In the genomic region with DNA sequence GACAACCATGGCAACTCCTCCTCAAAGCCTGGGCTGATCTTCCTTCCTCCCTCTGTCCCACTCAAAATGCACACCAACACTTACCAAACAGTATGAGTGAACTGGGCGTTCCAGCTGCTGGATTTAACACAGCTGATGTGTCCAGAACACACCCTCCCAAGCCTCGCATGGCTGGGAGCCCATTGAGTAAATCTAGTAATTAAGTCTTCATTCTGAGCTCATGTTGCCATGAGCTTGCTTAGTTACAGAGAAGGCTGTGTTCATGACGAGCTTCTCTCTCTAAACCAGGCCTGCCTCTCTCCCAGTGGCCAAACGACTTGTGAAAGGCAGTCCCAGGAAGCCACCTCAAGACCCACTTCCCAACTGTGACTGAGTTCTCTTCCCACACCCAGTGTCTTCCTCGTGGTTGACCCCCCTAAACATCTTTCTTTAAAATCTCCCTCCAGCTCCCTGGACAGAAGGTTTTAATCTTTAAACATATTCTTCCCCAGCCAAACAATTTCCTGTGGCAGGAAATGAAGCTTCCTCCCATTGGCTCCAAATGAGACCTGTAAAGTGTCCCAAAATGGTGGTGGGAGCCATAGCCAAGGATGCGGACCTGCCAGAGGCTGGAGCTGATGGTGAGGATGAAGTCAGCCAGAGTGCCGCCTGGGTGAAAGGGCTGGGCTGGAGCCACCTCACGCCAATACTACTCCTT, we compare ENCODE assay signal across 11 mouse cellular contexts.
DNase-seq lines count a peak whose midpoint lies in the region; ATAC-seq and TF ChIP-seq lines count a peak whose summit lies in the region.
"Had no signal": no experiment of that assay in that cellular context is flagged by ENCODE, and none has a peak within 500 bp of the region (broad histone marks: within the 10 kb centered on the region; RNA-seq: fewer than 3 reads in every experiment).

No protein-coding gene starts in this region.

- H3K9me3 ChIP-seq in kidney, embryonic 14.5 days (ENCODE audit: control insufficient read depth, low read length), result no peaks in the 10 kb centered on the region
- H3K9me3 ChIP-seq in heart, embryonic 10.5 days, result no peaks in the 10 kb centered on the region
- no peaks in the 10 kb centered on the region for H3K9me3 ChIP-seq in lung, postnatal 0 days (ENCODE audit: low read length)
- no peaks in the 10 kb centered on the region for H3K9me3 ChIP-seq in forebrain, embryonic 11.5 days (ENCODE audit: control insufficient read depth, low read length)

- no peak overlapping the region for H3K4me3 ChIP-seq in kidney, embryonic 14.5 days (ENCODE audit: low read length)
- H3K4me3 ChIP-seq in brown adipose tissue, adult 24 weeks (ENCODE audit: insufficient read depth, low read depth, low read length), result no peak overlapping the region
- no peak overlapping the region for H3K4me3 ChIP-seq in heart, embryonic 10.5 days
- H3K4me3 ChIP-seq in lung, postnatal 0 days (ENCODE audit: low read depth, low read length), result no peak overlapping the region
- no peak overlapping the region for H3K4me3 ChIP-seq in forebrain, embryonic 11.5 days (ENCODE audit: low read depth, low read length)

- WGBS in kidney, embryonic 14.5 days, result 58% methylated on average over 8 of the region's 8 CpGs
- 68% methylated on average over 8 of the region's 8 CpGs for WGBS in heart, embryonic 10.5 days
- 49% methylated on average over 8 of the region's 8 CpGs for WGBS in lung, postnatal 0 days
- WGBS in forebrain, embryonic 11.5 days, result 73% methylated on average over 8 of the region's 8 CpGs

- no peaks in the 10 kb centered on the region for H3K36me3 ChIP-seq in kidney, embryonic 14.5 days (ENCODE audit: control insufficient read depth, insufficient read depth, low read length)
- H3K36me3 ChIP-seq in heart, embryonic 10.5 days, result peaks cover 9% of the 10 kb centered on the region; the same call in 1 of the 2 replicates
- H3K36me3 ChIP-seq in lung, postnatal 0 days (ENCODE audit: insufficient read depth, low read length), result no peaks in the 10 kb centered on the region
- no peaks in the 10 kb centered on the region; the same call in 1 of the 2 replicates for H3K36me3 ChIP-seq in forebrain, embryonic 11.5 days (ENCODE audit: control insufficient read depth, insufficient read depth, low read length)

- no peak for ATAC-seq in kidney, embryonic 14.5 days (ENCODE audit: low FRiP score, low TSS enrichment)
- ATAC-seq in lung, postnatal 0 days, result peak; percentile 16
- ATAC-seq in forebrain, embryonic 11.5 days (replicated peaks; ENCODE audit: low FRiP score), result no peak

- no peak for TF ChIP-seq EP300 in lung, postnatal 0 days (IDR thresholded peaks at IDR 0.05)

- H3K27ac ChIP-seq in kidney, embryonic 14.5 days (ENCODE audit: low read depth, low read length), result peak overlapping the region; percentile 38; the same call in 1 of the 2 replicates
- H3K27ac ChIP-seq in brown adipose tissue, adult 24 weeks (replicated peaks; ENCODE audit: low read depth, low read length), result peak overlapping the region; percentile 27; the same call in 1 of the 2 replicates
- peak overlapping the region; percentile 37 for H3K27ac ChIP-seq in heart, embryonic 10.5 days
- H3K27ac ChIP-seq in lung, postnatal 0 days (ENCODE audit: low read length), result no peak overlapping the region
- H3K27ac ChIP-seq in forebrain, embryonic 11.5 days (ENCODE audit: low read depth, low read length), result no peak overlapping the region
- H3K27ac ChIP-seq: liver, embryonic 14.5 days had no signal

- no peak overlapping the region for H3K4me2 ChIP-seq in kidney, embryonic 14.5 days (replicated peaks; ENCODE audit: low read depth, low read length)
- no peak overlapping the region for H3K4me2 ChIP-seq in lung, postnatal 0 days (replicated peaks; ENCODE audit: low read depth, low read length)
- no peak overlapping the region for H3K4me2 ChIP-seq in forebrain, embryonic 11.5 days (ENCODE audit: low read depth, low read length, severe bottlenecking)

- H3K27me3 ChIP-seq in kidney, embryonic 14.5 days (ENCODE audit: control insufficient read depth, insufficient read depth, low read length), result no peaks in the 10 kb centered on the region
- no peaks in the 10 kb centered on the region for H3K27me3 ChIP-seq in heart, embryonic 10.5 days (ENCODE audit: insufficient read depth, poor library complexity, severe bottlenecking)
- no peaks in the 10 kb centered on the region for H3K27me3 ChIP-seq in lung, postnatal 0 days (replicated peaks; ENCODE audit: insufficient read depth, low read length)
- no peaks in the 10 kb centered on the region for H3K27me3 ChIP-seq in forebrain, embryonic 11.5 days (ENCODE audit: control insufficient read depth, insufficient read depth, low read length)

- no peak overlapping the region for H3K9ac ChIP-seq in kidney, embryonic 14.5 days (ENCODE audit: low read depth, low read length)
- no peak overlapping the region for H3K9ac ChIP-seq in lung, postnatal 0 days (replicated peaks; ENCODE audit: low read depth)
- no peak overlapping the region for H3K9ac ChIP-seq in forebrain, embryonic 11.5 days (ENCODE audit: low read length)
- H3K9ac ChIP-seq: liver, embryonic 14.5 days had no signal

- H3K4me1 ChIP-seq in kidney, embryonic 14.5 days (ENCODE audit: control insufficient read depth, insufficient read depth, low read length), result peaks cover 31% of the 10 kb centered on the region
- H3K4me1 ChIP-seq in brown adipose tissue, adult 24 weeks (ENCODE audit: control insufficient read depth, insufficient read depth, insufficient read length, low read length), result peaks cover 21% of the 10 kb centered on the region
- peaks cover 77% of the 10 kb centered on the region for H3K4me1 ChIP-seq in heart, embryonic 10.5 days
- peaks cover 19% of the 10 kb centered on the region for H3K4me1 ChIP-seq in lung, postnatal 0 days (ENCODE audit: insufficient read depth, low read depth, low read length)
- 0 out of 2 replicates have a peak, but pooled peaks cover 2% of the 10 kb centered on the region for H3K4me1 ChIP-seq in forebrain, embryonic 11.5 days (replicated peaks; ENCODE audit: control insufficient read depth, insufficient read depth, low read length)

- no peak for DNase-seq in kidney, postnatal 14 days
- DNase-seq in heart, embryonic 10.5 days (ENCODE audit: low spot score), result no peak
- peak; percentile 63 for DNase-seq in lung, postnatal 0 days (ENCODE audit: low spot score)
- no peak for DNase-seq in thymus, postnatal 36 days
- DNase-seq in cerebellum, adult 8-10 months, result no peak
- no peak for DNase-seq in forebrain, embryonic 11.5 days (ENCODE audit: low spot score)
- DNase-seq: cerebellum, postnatal 10 days; thymus, postnatal 14 days had no signal

- no peak for TF ChIP-seq CTCF in lung, postnatal 0 days (IDR thresholded peaks at IDR 0.05)

Comparison
In these comparisons a context has a peak if more than half of its experiments do, and no peak if none do; other contexts are left out.
1. H3K27ac ChIP-seq: peak in kidney, embryonic 14.5 days (single experiment), brown adipose tissue, adult 24 weeks (single experiment) and heart, embryonic 10.5 days (single experiment); none in lung, postnatal 0 days (single experiment) and forebrain, embryonic 11.5 days (single experiment).